Mouse (Mus musculus): ENCODE data around the gene 1700021F05Rik. TPM values are rescaled to one million over a fixed set of nuclear protein-coding genes. Genes with fewer than 3 reads are reported as not detected.

1700021F05Rik gene
- polyA plus RNA-seq, 1 experiment from 2014 or later, result 40.1 TPM

- H3K27me3 ChIP-seq, result no peaks in the 10 kb centered on the region
- H3K4me3 ChIP-seq (replicated peaks), result peak overlapping the region; percentile 83
- peak overlapping the region; percentile 90 for H3K9ac ChIP-seq
- H3K36me3 ChIP-seq, result no peaks in the 10 kb centered on the region
- ATAC-seq (ENCODE audit: low read depth) (no peak), DNase-seq (no peak)
- H3K4me1 ChIP-seq (replicated peaks), result peaks cover 62% of the 10 kb centered on the region
- H3K4me2 ChIP-seq, result peak overlapping the region; percentile 99
- no peaks in the 10 kb centered on the region for H3K9me3 ChIP-seq (replicated peaks)
- WGBS (ENCODE audit: insufficient replicate concordance), result 15% methylated on average over 13 of the region's 13 CpGs
- H3K27ac ChIP-seq, result peak overlapping the region; percentile 88
Measured at GRCm38 (mm10) chr10:43480227-43480849, 60.5 kb downstream of the 1700021F05Rik start.

GRCm38 (mm10) chr10:43479436-43480157, 61.2 kb downstream of the 1700021F05Rik start:
- peaks cover 65% of the 10 kb centered on the region for H3K4me1 ChIP-seq (replicated peaks)
- WGBS (ENCODE audit: insufficient replicate concordance), result under 1% methylated on average over 84 of the region's 103 CpGs
- H3K4me2 ChIP-seq, result peak overlapping the region; percentile 99
- no peaks in the 10 kb centered on the region for H3K36me3 ChIP-seq
- no peaks in the 10 kb centered on the region for H3K27me3 ChIP-seq
- ATAC-seq (ENCODE audit: low read depth) (peak; percentile 90), DNase-seq (peak; percentile 84)
- peak overlapping the region; percentile 88 for H3K27ac ChIP-seq
- no peaks in the 10 kb centered on the region for H3K9me3 ChIP-seq (replicated peaks)
- peak overlapping the region; percentile 90 for H3K9ac ChIP-seq
- peak overlapping the region; percentile 83 for H3K4me3 ChIP-seq (replicated peaks)

- Histone ChIP-seq H3K9me3 (replicated peaks) (no peaks in the 10 kb centered on the region), H3K36me3 (no peaks in the 10 kb centered on the region), H3K4me1 (replicated peaks) (peaks cover 62% of the 10 kb centered on the region), H3K4me3 (replicated peaks) (peak within 1 kb of the TSS; percentile 83), H3K27ac (peak within 1 kb of the TSS; percentile 88), H3K9ac (peak within 1 kb of the TSS; percentile 90), H3K27me3 (no peaks in the 10 kb centered on the region), H3K4me2 (peak within 1 kb of the TSS; percentile 99)
- DNase-seq (peak; percentile 36), ATAC-seq (ENCODE audit: low read depth) (peak; percentile 25)
- under 1% methylated on average over 85 of the region's 101 CpGs for WGBS (ENCODE audit: insufficient replicate concordance)
Measured at GRCm38 (mm10) chr10:43478751-43479435, 61.9 kb downstream of the 1700021F05Rik start, which contains the start of gene Bend3. Bend3 (plus strand) TSS chr10:43478831.

- DNase-seq (peak; percentile 60), ATAC-seq (ENCODE audit: low read depth) (peak; percentile 28; the same call in 1 of the 2 replicates)
- Histone ChIP-seq H3K9me3 (replicated peaks) (no peaks in the 10 kb centered on the region), H3K4me2 (peak overlapping the region; percentile 99), H3K36me3 (no peaks in the 10 kb centered on the region), H3K9ac (peak overlapping the region; percentile 90), H3K27me3 (no peaks in the 10 kb centered on the region), H3K27ac (peak overlapping the region; percentile 88), H3K4me1 (replicated peaks) (peaks cover 56% of the 10 kb centered on the region), H3K4me3 (replicated peaks) (peak overlapping the region; percentile 83)
- 1% methylated on average over 42 of the region's 42 CpGs for WGBS (ENCODE audit: insufficient replicate concordance)
Measured at GRCm38 (mm10) chr10:43477865-43478681, 62.7 kb downstream of the 1700021F05Rik start.

- DNase-seq (no peak), ATAC-seq (ENCODE audit: low read depth) (no peak)
- peaks cover 49% of the 10 kb centered on the region for H3K4me1 ChIP-seq (replicated peaks)
- H3K4me3 ChIP-seq (replicated peaks), result peak overlapping the region; percentile 83
- H3K4me2 ChIP-seq, result peak overlapping the region; percentile 99
- no peaks in the 10 kb centered on the region for H3K9me3 ChIP-seq (replicated peaks)
- no peaks in the 10 kb centered on the region for H3K36me3 ChIP-seq
- WGBS (ENCODE audit: insufficient replicate concordance), result 29% methylated on average over 9 of the region's 9 CpGs
- 0 out of 2 replicates have a peak overlapping the region, but pooled peaks have one; percentile 88 for H3K27ac ChIP-seq
- H3K27me3 ChIP-seq, result no peaks in the 10 kb centered on the region
- H3K9ac ChIP-seq, result peak overlapping the region; percentile 90
Measured at GRCm38 (mm10) chr10:43477459-43477858, 63.3 kb downstream of the 1700021F05Rik start.

- no peak overlapping the region for H3K4me2 ChIP-seq
- no peak overlapping the region for H3K27ac ChIP-seq
- ATAC-seq (ENCODE audit: low read depth), result no peak
- H3K27me3 ChIP-seq, result no peaks in the 10 kb centered on the region
- H3K4me3 ChIP-seq (replicated peaks), result no peak overlapping the region
- no peak for DNase-seq
- WGBS (ENCODE audit: insufficient replicate concordance), result 27% methylated on average over 4 of the region's 4 CpGs
- H3K9ac ChIP-seq, result no peak overlapping the region
- H3K36me3 ChIP-seq, result no peaks in the 10 kb centered on the region
- no peaks in the 10 kb centered on the region for H3K9me3 ChIP-seq (replicated peaks)
- peaks cover 31% of the 10 kb centered on the region for H3K4me1 ChIP-seq (replicated peaks)
Measured at GRCm38 (mm10) chr10:43475376-43475775, 65.4 kb downstream of the 1700021F05Rik start.

Other genes starting within 250 kb of the 1700021F05Rik start
- gene Bend3, start 62.2 kb downstream of the 1700021F05Rik start, polyA plus RNA-seq (2015; fragmentation: Nextera tagmentation; extraction: Ambion mirVana), result 1.2 and 1.4 TPM in 2 replicates
- gene Gm9803, start 16.9 kb downstream of the 1700021F05Rik start, polyA plus RNA-seq (2015; fragmentation: Nextera tagmentation; extraction: Ambion mirVana), result 8.8 and 12.9 TPM in 2 replicates
- gene Cd24a, start 37.3 kb upstream of the 1700021F05Rik start, polyA plus RNA-seq (2015; fragmentation: Nextera tagmentation; extraction: Ambion mirVana), result 899 and 1,125 TPM in 2 replicates

Measured in liver, embryonic 13.5 days (tissue).